Mouse (Mus musculus) bone marrow, adult 2 months (tissue): Measurements from ENCODE around the gene Mrap.

Source experiments
- CTCF ChIP-seq: fragments of 200-500 bp; IDR thresholded peaks from 2 replicates; pipeline ENCODE4 v1.5.1; 2011; ENCODE audit warnings: low read length, control low read depth; ENCODE audit not compliant: control insufficient read depth, insufficient read depth
- POLR2A ChIP-seq: fragments of 200-500 bp; IDR thresholded peaks from 2 replicates; pipeline ENCODE4 v1.6.1; 2011; ENCODE audit warnings: low read depth, mild to moderate bottlenecking, control low read depth, low read length, borderline replicate concordance; ENCODE audit not compliant: control insufficient read depth

- TF ChIP-seq CTCF = no peak; the same call in 1 of the 2 replicates
- 0 out of 2 replicates have a peak, but pooled peaks have one; percentile 3 for TF ChIP-seq POLR2A
Observed at GRCm38 (mm10) chr16:90726600-90727227, 11.3 kb upstream of the Mrap start.
